Mouse (Mus musculus) embryonic facial prominence, embryonic 15.5 days (tissue): ENCODE data around the gene Nubp2. TPM values are rescaled to one million over a fixed set of nuclear protein-coding genes. Genes with fewer than 3 reads are reported as not detected.

Experiments used
- ATAC-seq: fragments of 200-750 bp; cut with Nextera tagmentation; 2 replicates; pipeline ENCODE4 v1.8.0; 2017; ENCODE audit warnings: low read depth, moderate TSS enrichment; ENCODE audit not compliant: insufficient number of reproducible peaks, low FRiP score, low TSS enrichment
- H3K27ac ChIP-seq: fragments of 300-500 bp; sonication (generic); replicated peaks from 2 replicates; pipeline ENCODE4 v1.5.1; 2015; ENCODE audit warnings: mild to moderate bottlenecking, inconsistent platforms
- H3K27me3 ChIP-seq: fragments of 300-500 bp; sonication (generic); 2 replicates; pipeline ENCODE4 v1.6.1; 2015; ENCODE audit warnings: inconsistent platforms
- H3K36me3 ChIP-seq: fragments of 300-500 bp; sonication (generic); 2 replicates; pipeline ENCODE4 v1.6.1; 2015; ENCODE audit warnings: mild to moderate bottlenecking, inconsistent platforms
- H3K4me1 ChIP-seq: fragments of 300-500 bp; sonication (generic); 2 replicates; pipeline ENCODE4 v1.6.1; 2015; ENCODE audit warnings: inconsistent platforms
- H3K4me2 ChIP-seq: fragments of 300-500 bp; sonication (generic); replicated peaks from 2 replicates; pipeline ENCODE4 v1.6.1; 2015; ENCODE audit warnings: mild to moderate bottlenecking, inconsistent platforms
- H3K4me3 ChIP-seq: fragments of 300-500 bp; sonication (generic); replicated peaks from 2 replicates; pipeline ENCODE4 v1.5.1; 2015; ENCODE audit warnings: mild to moderate bottlenecking, inconsistent platforms
- H3K9ac ChIP-seq: fragments of 300-500 bp; sonication (generic); 2 replicates; pipeline ENCODE4 v1.6.1; 2015; ENCODE audit warnings: inconsistent platforms
- H3K9me3 ChIP-seq: fragments of 300-500 bp; sonication (generic); replicated peaks from 2 replicates; pipeline ENCODE4 v1.6.1; 2016; ENCODE audit warnings: inconsistent platforms
- WGBS: fragments of 180-500 bp; shearing (Covaris S2); methylation state at CpG from one replicate; pipeline ENCODE4 v1.1.7; 2015; 5-methylcytosine and 5-hydroxymethylcytosine counted together
- polyA plus RNA-seq: library from polyadenylated mRNA; unstranded; fragments of >200 nt; fragmentation: Nextera tagmentation; extraction: Ambion mirVana; gene quantifications from 2 replicates; pipeline ENCODE4 v1.2.1, GENCODE M21; 2015

The Nubp2 gene
- polyA plus RNA-seq, 1 experiment from 2014 or later = 49.6 TPM

- H3K27ac ChIP-seq = no peak overlapping the region
These were observed 16.0 kb upstream of the Nubp2 start for GRCm38 (mm10) chr17:24902124-24902523.

GRCm38 (mm10) chr17:24900014-24900413, 13.9 kb upstream of the Nubp2 start:
- ATAC-seq = no peak
- H3K9ac ChIP-seq = no peak overlapping the region
- H3K4me2 ChIP-seq = no peak overlapping the region
- H3K27me3 ChIP-seq = no peaks in the 10 kb centered on the region
- no peak overlapping the region for H3K4me3 ChIP-seq
- WGBS = 89% methylated on average over 6 of the region's 6 CpGs
- H3K36me3 ChIP-seq = peaks cover 77% of the 10 kb centered on the region
- peaks cover 30% of the 10 kb centered on the region for H3K4me1 ChIP-seq
- H3K27ac ChIP-seq = no peak overlapping the region
- no peaks in the 10 kb centered on the region for H3K9me3 ChIP-seq

More at GRCm38 (mm10) chr17:24902124-24902523, 16.0 kb upstream of the Nubp2 start:
- H3K9me3 ChIP-seq = no peaks in the 10 kb centered on the region
- WGBS = 91% methylated on average over 5 of the region's 5 CpGs
- H3K9ac ChIP-seq = no peak overlapping the region
- peaks cover 10% of the 10 kb centered on the region for H3K4me1 ChIP-seq
- peaks cover 98% of the 10 kb centered on the region for H3K36me3 ChIP-seq
- H3K4me2 ChIP-seq = no peak overlapping the region
- no peak for ATAC-seq
- no peak overlapping the region for H3K4me3 ChIP-seq
- H3K27me3 ChIP-seq = no peaks in the 10 kb centered on the region

- peaks cover 33% of the 10 kb centered on the region for H3K4me1 ChIP-seq
- H3K4me3 ChIP-seq = no peak overlapping the region
- H3K27ac ChIP-seq = no peak overlapping the region
- no peaks in the 10 kb centered on the region for H3K9me3 ChIP-seq
- ATAC-seq = no peak
- H3K4me2 ChIP-seq = no peak overlapping the region
- 70% methylated on average over 5 of the region's 5 CpGs for WGBS
- peaks cover 68% of the 10 kb centered on the region for H3K36me3 ChIP-seq
- H3K9ac ChIP-seq = no peak overlapping the region
- H3K27me3 ChIP-seq = no peaks in the 10 kb centered on the region
These were observed 13.0 kb upstream of the Nubp2 start for GRCm38 (mm10) chr17:24899153-24899552.

- no peak for ATAC-seq
- Histone ChIP-seq H3K4me3 (no peak overlapping the region), H3K9me3 (no peaks in the 10 kb centered on the region), H3K27ac (no peak overlapping the region), H3K4me1 (peaks cover 42% of the 10 kb centered on the region), H3K36me3 (peaks cover 66% of the 10 kb centered on the region), H3K9ac (no peak overlapping the region; the same call in 1 of the 2 replicates), H3K4me2 (no peak overlapping the region), H3K27me3 (no peaks in the 10 kb centered on the region)
- 75% methylated on average over 4 of the region's 4 CpGs for WGBS
These were observed 12.1 kb upstream of the Nubp2 start for GRCm38 (mm10) chr17:24898041-24898854.

GRCm38 (mm10) chr17:24897600-24897999, 11.5 kb upstream of the Nubp2 start:
- Histone ChIP-seq H3K27ac (no peak overlapping the region), H3K9ac (no peak overlapping the region; the same call in 1 of the 2 replicates), H3K36me3 (peaks cover 66% of the 10 kb centered on the region), H3K9me3 (no peaks in the 10 kb centered on the region), H3K4me1 (peaks cover 43% of the 10 kb centered on the region), H3K27me3 (no peaks in the 10 kb centered on the region), H3K4me2 (peak overlapping the region; percentile 95; the same call in 1 of the 2 replicates), H3K4me3 (peak overlapping the region; percentile 84)
- no peak for ATAC-seq
- 74% methylated on average over 4 of the region's 4 CpGs for WGBS

- peaks cover 66% of the 10 kb centered on the region for H3K36me3 ChIP-seq
- peaks cover 43% of the 10 kb centered on the region for H3K4me1 ChIP-seq
- 28% methylated on average over 11 of the region's 11 CpGs for WGBS
- peak overlapping the region; percentile 72; the same call in 1 of the 2 replicates for H3K27ac ChIP-seq
- ATAC-seq = no peak
- H3K4me2 ChIP-seq = peak overlapping the region; percentile 95
- peak overlapping the region; percentile 84 for H3K4me3 ChIP-seq
- H3K27me3 ChIP-seq = no peaks in the 10 kb centered on the region
- H3K9me3 ChIP-seq = no peaks in the 10 kb centered on the region
- peak overlapping the region; percentile 83 for H3K9ac ChIP-seq
These were observed 10.8 kb upstream of the Nubp2 start for GRCm38 (mm10) chr17:24896993-24897269.

- Histone ChIP-seq H3K27me3 (no peaks in the 10 kb centered on the region), H3K9ac (peak within 1 kb of the TSS; percentile 83), H3K36me3 (peaks cover 64% of the 10 kb centered on the region), H3K4me2 (peak within 1 kb of the TSS; percentile 95), H3K4me1 (peaks cover 43% of the 10 kb centered on the region), H3K4me3 (peak within 1 kb of the TSS; percentile 84), H3K27ac (peak within 1 kb of the TSS; percentile 91), H3K9me3 (no peaks in the 10 kb centered on the region)
- peak; percentile 62 for ATAC-seq
- 1% methylated on average over 50 of the region's 50 CpGs for WGBS
These were observed 10.3 kb upstream of the Nubp2 start, which contains the start of gene Nme3 for GRCm38 (mm10) chr17:24896241-24896992. Nme3 (plus strand) TSS chr17:24896500.

- Histone ChIP-seq H3K9me3 (no peaks in the 10 kb centered on the region), H3K4me3 (peak overlapping the region; percentile 84), H3K27me3 (no peaks in the 10 kb centered on the region), H3K27ac (peak overlapping the region; percentile 91), H3K36me3 (peaks cover 64% of the 10 kb centered on the region), H3K4me2 (peak overlapping the region; percentile 95), H3K4me1 (peaks cover 43% of the 10 kb centered on the region), H3K9ac (peak overlapping the region; percentile 83)
- ATAC-seq = no peak
- 10% methylated on average over 23 of the region's 23 CpGs for WGBS
These were observed 9.6 kb upstream of the Nubp2 start for GRCm38 (mm10) chr17:24895571-24896240.

GRCm38 (mm10) chr17:24894995-24895547, 8.9 kb upstream of the Nubp2 start, which contains the start of the genes Eme2 and Mrps34:
Eme2 (minus strand) TSS chr17:24895087.
Mrps34 (plus strand) TSS chr17:24895116.
- Histone ChIP-seq H3K4me1 (peaks cover 43% of the 10 kb centered on the region), H3K4me2 (peak within 1 kb of the TSS; percentile 95), H3K4me3 (peak within 1 kb of the TSS; percentile 84), H3K9me3 (no peaks in the 10 kb centered on the region), H3K27me3 (no peaks in the 10 kb centered on the region), H3K27ac (peak within 1 kb of the TSS; percentile 91), H3K36me3 (peaks cover 64% of the 10 kb centered on the region), H3K9ac (peak within 1 kb of the TSS; percentile 83)
- WGBS = under 1% methylated on average over 62 of the region's 62 CpGs
- 0 out of 2 replicates have a peak, but pooled peaks have one; percentile 59 for ATAC-seq

GRCm38 (mm10) chr17:24894061-24894994, 8.2 kb upstream of the Nubp2 start:
- Histone ChIP-seq H3K9me3 (no peaks in the 10 kb centered on the region), H3K4me3 (peak overlapping the region; percentile 84), H3K9ac (peak overlapping the region; percentile 83), H3K36me3 (peaks cover 62% of the 10 kb centered on the region), H3K27me3 (no peaks in the 10 kb centered on the region), H3K27ac (peak overlapping the region; percentile 91), H3K4me1 (peaks cover 43% of the 10 kb centered on the region), H3K4me2 (peak overlapping the region; percentile 95)
- no peak for ATAC-seq
- 9% methylated on average over 31 of the region's 31 CpGs for WGBS
